Mouse (Mus musculus) lung, postnatal 0 days (tissue): ENCODE results near the gene Gm20388. TPM values are rescaled to one million over a fixed set of nuclear protein-coding genes. Genes with fewer than 3 reads are reported as not detected.
A peak's percentile ranks its signal among the peaks of the same experiment; 100 is the strongest.

Experiments used
- ATAC-seq: fragments of 200-750 bp; cut with Nextera tagmentation; 2 replicates; pipeline ENCODE4 v1.8.0; 2017; ENCODE audit warnings: moderate library complexity
- DNase-seq: peaks from one replicate; pipeline ENCODE4 v3.0.0-alpha.2; 2016; ENCODE audit warnings: low spot score
- H3K27ac ChIP-seq: fragments of 300-500 bp; sonication (generic); 2 replicates; pipeline ENCODE4 v1.5.1; 2014; ENCODE audit warnings: antibody characterized with exemption, mild to moderate bottlenecking, low read length, mixed read lengths
- H3K27me3 ChIP-seq: fragments of 300-500 bp; sonication (generic); replicated peaks from 2 replicates; pipeline ENCODE4 v1.6.1; 2014; ENCODE audit warnings: low read length, mixed read lengths; ENCODE audit not compliant: insufficient read depth
- H3K36me3 ChIP-seq: fragments of 300-500 bp; sonication (generic); 2 replicates; pipeline ENCODE4 v1.6.1; 2014; ENCODE audit warnings: low read length, mixed read lengths; ENCODE audit not compliant: insufficient read depth
- H3K4me1 ChIP-seq: fragments of 300-500 bp; sonication (generic); 2 replicates; pipeline ENCODE4 v1.6.1; 2014; ENCODE audit warnings: antibody characterized with exemption, low read depth, low read length, mixed read lengths; ENCODE audit not compliant: insufficient read depth
- H3K4me2 ChIP-seq: fragments of 300-500 bp; sonication (generic); replicated peaks from 2 replicates; pipeline ENCODE4 v1.6.1; 2014; ENCODE audit warnings: low read depth, mild to moderate bottlenecking, low read length, moderate library complexity, mixed read lengths
- H3K4me3 ChIP-seq: fragments of 300-500 bp; sonication (generic); 2 replicates; pipeline ENCODE4 v1.5.1; 2014; ENCODE audit warnings: low read depth, low read length
- H3K9ac ChIP-seq: fragments of 300-500 bp; sonication (generic); replicated peaks from 2 replicates; pipeline ENCODE4 v1.6.1; 2014; ENCODE audit warnings: low read depth, mild to moderate bottlenecking
- H3K9me3 ChIP-seq: fragments of 300-500 bp; sonication (generic); 2 replicates; pipeline ENCODE4 v1.6.1; 2016; ENCODE audit warnings: low read length, mixed read lengths
- CTCF ChIP-seq: IDR thresholded peaks from 2 replicates; pipeline ENCODE4 v1.5.1; 2016; ENCODE audit warnings: antibody characterized with exemption, mild to moderate bottlenecking
- EP300 ChIP-seq: IDR thresholded peaks from 2 replicates; pipeline ENCODE4 v1.6.1; 2016; ENCODE audit warnings: antibody characterized with exemption, mild to moderate bottlenecking, control low read depth
- WGBS: fragments of 180-500 bp; shearing (Covaris S2); extraction: QIAGEN DNeasy Blood & Tissue Kit; methylation state at CpG from one replicate; pipeline ENCODE4 v1.1.7; 2014; 5-methylcytosine and 5-hydroxymethylcytosine counted together
- polyA plus RNA-seq: library from polyadenylated mRNA; unstranded; fragments of >200 nt; fragmentation: Nextera tagmentation; extraction: Ambion mirVana; gene quantifications from 2 replicates; pipeline ENCODE4 v1.2.1, GENCODE M21; 2015

Gm20388 gene
- polyA plus RNA-seq, 1 experiment from 2014 or later: not detected

DNA sequence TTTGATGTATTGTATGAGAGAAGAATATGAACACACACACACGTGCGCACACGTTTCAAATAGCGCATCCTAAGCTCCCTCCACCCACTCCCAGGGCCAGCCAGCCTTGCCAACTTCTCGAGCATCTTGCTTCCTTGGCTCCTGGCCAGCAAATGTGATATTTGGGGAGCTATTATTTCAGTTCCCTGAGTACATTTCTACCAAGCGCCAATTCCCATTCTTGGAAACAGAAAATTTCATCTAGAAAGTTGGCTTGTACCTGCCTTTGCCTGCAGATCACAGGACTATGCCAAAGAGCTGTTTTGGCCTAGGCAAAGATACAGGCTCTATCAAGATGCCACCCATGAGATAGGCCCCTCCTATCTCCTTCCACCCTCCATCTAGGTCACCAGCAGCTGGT lies 2644.1 kb downstream of the Gm20388 start:
- Histone ChIP-seq H3K27ac (no peak overlapping the region), H3K27me3 (no peaks in the 10 kb centered on the region), H3K4me2 (no peak overlapping the region), H3K36me3 (no peaks in the 10 kb centered on the region), H3K4me1 (peaks cover 16% of the 10 kb centered on the region), H3K4me3 (no peak overlapping the region), H3K9ac (no peak overlapping the region), H3K9me3 (no peaks in the 10 kb centered on the region)
- 51% methylated on average over 6 of the region's 6 CpGs for WGBS
- ATAC-seq: no peak
- no peak for DNase-seq
- no peak for TF ChIP-seq CTCF
- TF ChIP-seq EP300: no peak

- H3K4me3 ChIP-seq: no peak overlapping the region
Observed at GRCm38 (mm10) chr8:122556030-122557009, 2645.7 kb downstream of the Gm20388 start.

DNA sequence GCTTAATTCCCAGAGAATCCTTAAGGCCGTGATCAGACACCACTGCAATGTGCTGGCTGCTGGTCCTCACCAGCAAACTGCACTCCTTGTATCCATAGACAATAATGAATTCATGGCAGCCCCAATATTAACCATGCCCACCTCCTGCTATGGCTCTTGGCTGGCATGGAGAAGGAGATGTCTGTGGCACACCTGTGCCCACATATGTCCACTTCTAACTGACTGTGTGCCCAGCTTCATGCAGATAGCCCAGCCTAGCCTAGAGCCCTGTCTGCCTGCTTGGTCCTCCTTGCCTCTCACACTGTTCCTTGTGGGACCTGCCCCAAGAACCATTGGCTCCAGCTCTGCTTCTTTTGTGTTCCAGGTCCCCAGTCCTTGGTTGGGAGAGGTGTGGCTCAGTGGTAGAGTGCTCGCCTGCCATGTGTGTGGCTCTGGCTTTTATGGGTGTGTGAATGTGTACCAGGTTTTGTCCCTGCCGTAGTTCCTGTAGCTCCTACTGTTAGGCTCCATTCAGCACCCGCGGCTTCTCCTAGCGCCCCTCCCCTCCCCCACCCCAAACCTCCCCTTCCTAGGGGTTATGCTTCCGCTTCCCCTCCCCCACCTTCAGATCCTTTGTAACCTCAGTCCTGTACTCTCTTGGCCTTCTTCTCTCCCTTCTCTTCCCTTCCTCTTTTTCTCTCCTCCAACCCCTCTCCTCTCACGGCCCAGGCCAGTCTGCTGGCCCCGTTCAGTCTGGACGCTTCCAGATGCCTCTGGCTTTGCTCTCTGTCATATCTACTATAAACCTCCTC lies 2646.8 kb downstream of the Gm20388 start:
- ATAC-seq: no peak

More at GRCm38 (mm10) chr8:122556030-122557009, 2645.7 kb downstream of the Gm20388 start:
- Histone ChIP-seq H3K4me1 (peaks cover 13% of the 10 kb centered on the region), H3K9ac (no peak overlapping the region), H3K9me3 (no peaks in the 10 kb centered on the region), H3K27ac (peak overlapping the region; percentile 78), H3K4me2 (peak overlapping the region; percentile 15; the same call in 1 of the 2 replicates), H3K27me3 (no peaks in the 10 kb centered on the region), H3K36me3 (no peaks in the 10 kb centered on the region)
- 29% methylated on average over 12 of the region's 12 CpGs for WGBS
- peak; percentile 84 for ATAC-seq
- DNase-seq: peak; percentile 94
- TF ChIP-seq EP300: no peak
- TF ChIP-seq CTCF: peak; percentile 42

DNA sequence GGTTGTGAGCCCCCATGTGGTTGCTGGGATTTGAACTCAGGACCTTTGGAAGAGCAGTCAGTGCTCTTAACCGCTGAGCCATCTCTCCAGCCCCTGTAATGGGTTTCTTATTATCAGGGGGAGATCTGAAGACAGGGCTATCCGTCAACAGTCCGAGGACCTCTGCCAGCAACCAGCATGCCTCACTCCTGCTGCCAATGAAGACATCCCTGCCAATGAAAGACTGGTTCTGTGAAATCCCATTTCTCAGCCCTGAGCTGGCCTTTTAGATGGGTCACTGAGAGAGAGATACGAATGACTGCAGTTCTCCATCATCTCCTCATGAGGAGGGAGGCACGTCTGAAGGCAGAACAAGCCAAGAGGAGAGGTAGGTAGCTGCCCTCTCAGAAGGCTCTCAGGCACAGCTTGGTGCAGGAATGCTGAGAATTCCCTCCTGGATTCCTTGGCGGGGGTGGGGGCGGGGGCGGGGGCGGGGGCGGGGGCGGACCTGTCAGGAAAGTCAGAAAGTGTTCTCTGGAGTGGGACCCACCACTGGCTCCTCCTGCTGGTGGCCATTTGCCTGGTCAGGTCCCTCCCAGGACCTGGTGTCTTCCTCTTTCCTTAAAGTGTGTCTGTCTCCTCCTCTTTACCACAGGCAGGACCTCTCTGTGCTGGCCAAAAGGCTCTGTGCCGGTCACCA lies 2648.2 kb downstream of the Gm20388 start:
- peak; percentile 76 for DNase-seq
- H3K27me3 ChIP-seq: no peaks in the 10 kb centered on the region
- no peak overlapping the region for H3K9ac ChIP-seq
- 17% methylated on average over 11 of the region's 12 CpGs for whole genome bisulfite sequencing
- ATAC-seq: peak; percentile 77
- no peak for TF ChIP-seq EP300
- TF ChIP-seq CTCF: peak; percentile 50
- peak overlapping the region; percentile 27; the same call in 1 of the 2 replicates for H3K27ac ChIP-seq
- no peaks in the 10 kb centered on the region for H3K36me3 ChIP-seq
- H3K4me1 ChIP-seq: peaks cover 13% of the 10 kb centered on the region
- H3K4me2 ChIP-seq: no peak overlapping the region
- H3K9me3 ChIP-seq: no peaks in the 10 kb centered on the region
- no peak overlapping the region for H3K4me3 ChIP-seq

More for the DNA sequence above, 2646.8 kb downstream of the Gm20388 start:
- Histone ChIP-seq H3K9ac (no peak overlapping the region), H3K4me1 (peaks cover 13% of the 10 kb centered on the region), H3K36me3 (no peaks in the 10 kb centered on the region), H3K27ac (peak overlapping the region; percentile 78), H3K4me3 (no peak overlapping the region), H3K27me3 (no peaks in the 10 kb centered on the region), H3K9me3 (no peaks in the 10 kb centered on the region), H3K4me2 (0 out of 2 replicates have a peak overlapping the region, but pooled peaks have one; percentile 15)
- WGBS: 48% methylated on average over 10 of the region's 10 CpGs
- DNase-seq: peak; percentile 22
- no peak for TF ChIP-seq CTCF
- no peak for TF ChIP-seq EP300

GRCm38 (mm10) chr8:122561199-122561598 lies 2650.6 kb downstream of the Gm20388 start:
- H3K9me3 ChIP-seq: no peaks in the 10 kb centered on the region
- H3K27me3 ChIP-seq: no peaks in the 10 kb centered on the region
- no peak for TF ChIP-seq CTCF
- TF ChIP-seq EP300: no peak
- H3K36me3 ChIP-seq: no peaks in the 10 kb centered on the region
- H3K4me1 ChIP-seq: peaks cover 12% of the 10 kb centered on the region
- no peak overlapping the region for H3K27ac ChIP-seq
- no peak overlapping the region for H3K4me2 ChIP-seq
- WGBS: 62% methylated on average over 5 of the region's 5 CpGs
- ATAC-seq (no peak), DNase-seq (peak; percentile 16)
- H3K4me3 ChIP-seq: no peak overlapping the region
- H3K9ac ChIP-seq: no peak overlapping the region
